Mouse (Mus musculus): Measurements from ENCODE around the gene Dnah7b.
"Not testable (repeated sequence)": the region's sequence is repeated elsewhere in the genome, so short reads cannot be mapped to it uniquely, and the experiment has no call there.

The Dnah7b gene

DNA sequence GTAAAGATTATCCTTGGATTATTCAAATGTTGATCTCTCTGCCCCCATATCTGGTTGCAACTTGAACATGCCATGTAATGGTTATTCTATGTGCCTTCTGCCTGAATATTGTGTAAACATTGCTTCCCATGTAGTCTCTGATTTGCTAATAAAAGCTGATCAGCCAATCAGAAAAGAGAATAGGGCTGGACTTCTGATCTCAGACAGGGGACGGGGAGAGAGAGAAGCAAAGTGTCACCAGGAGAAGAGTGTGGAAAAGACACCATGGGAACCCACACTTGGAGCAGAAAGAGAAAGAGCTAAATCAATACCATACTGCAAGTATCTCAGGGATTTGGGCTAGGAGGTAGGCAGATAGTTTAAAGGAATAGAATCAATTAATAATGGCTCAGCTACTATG lies at the start of gene Dnah7b:
TSS of gene Dnah7b (plus strand) at position 301 of the 400 bp plus-strand sequence.
- DNase-seq (ENCODE audit: low read depth), result no peak

DNA sequence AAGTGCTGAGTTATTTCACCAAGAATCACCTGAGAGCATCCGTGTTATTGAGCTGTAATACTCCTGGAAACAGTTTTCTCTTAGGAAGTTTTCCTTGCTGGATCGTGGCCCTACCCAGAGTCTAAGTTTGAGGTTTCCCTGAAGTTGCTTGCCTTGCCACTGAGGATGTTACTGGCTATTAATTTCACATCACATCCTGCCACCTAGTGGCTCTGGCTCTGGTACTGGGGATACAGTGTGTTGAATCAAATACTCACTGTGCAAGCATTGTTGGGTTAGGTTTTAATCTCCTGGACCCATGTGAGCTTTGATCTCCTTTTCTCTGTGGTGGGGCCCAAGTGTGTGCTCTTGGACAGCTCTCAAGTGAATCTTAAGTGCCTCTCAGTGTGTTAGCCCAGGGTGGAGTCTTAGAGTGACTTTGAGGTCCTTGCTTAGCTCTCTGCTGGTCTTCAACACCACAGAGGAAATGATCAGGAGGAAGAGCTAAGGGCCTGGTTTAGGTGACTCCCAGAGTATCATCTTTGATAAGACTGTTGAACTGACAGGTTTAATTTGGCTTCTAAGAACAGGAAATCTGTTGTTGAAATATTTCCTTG lies 47.6 kb upstream of the Dnah7b start:
- peak; percentile 36 for DNase-seq (ENCODE audit: low read depth)

DNA sequence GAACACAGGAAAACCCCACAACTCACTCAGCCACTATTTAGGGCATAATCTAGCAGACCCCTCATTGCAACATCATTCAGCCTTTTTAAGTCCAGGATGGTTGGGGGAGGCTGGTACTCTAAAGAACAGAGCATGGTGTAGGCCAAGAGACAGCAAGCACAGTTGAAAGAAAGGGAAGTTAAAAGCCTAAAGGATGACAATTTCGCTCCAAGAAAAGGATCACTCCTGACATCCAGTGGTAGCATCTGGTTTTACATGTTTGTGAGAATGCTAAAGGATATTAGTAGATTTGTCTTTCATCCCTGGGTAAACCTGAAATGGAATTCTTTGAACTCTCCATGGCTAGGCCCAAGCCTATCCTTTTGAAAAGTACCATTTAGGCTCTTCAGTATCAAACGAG lies 43.9 kb upstream of the Dnah7b start:
- peak; percentile 44 for DNase-seq (ENCODE audit: low read depth)

DNA sequence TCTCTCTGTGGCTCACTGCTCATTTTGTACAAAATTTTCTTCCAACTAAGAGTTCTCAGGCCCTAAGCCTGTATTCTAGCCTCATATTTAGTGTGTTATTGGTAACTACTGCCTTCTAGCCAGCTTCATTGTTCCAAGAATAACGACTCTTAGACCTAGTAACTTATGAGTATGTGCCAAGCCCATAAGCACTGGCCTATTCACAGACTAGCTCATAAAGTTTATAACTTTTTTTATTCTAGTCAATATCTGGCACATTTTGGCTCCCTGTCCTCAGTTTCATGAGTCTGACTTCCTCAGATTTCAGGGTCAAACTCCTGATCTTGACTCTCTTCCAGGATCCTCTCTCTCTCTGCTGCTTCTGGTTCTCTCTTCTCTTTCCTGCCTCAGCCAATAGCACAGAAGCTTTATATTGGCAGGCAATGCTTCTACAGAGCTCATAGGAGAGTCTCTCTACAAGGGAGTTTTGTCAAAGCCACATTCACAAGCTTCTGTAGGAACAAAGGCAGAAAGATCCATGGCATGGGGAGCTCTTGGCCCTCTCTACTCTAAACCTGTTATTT lies 34.0 kb upstream of the Dnah7b start:
- DNase-seq (ENCODE audit: low read depth), result no peak

DNA sequence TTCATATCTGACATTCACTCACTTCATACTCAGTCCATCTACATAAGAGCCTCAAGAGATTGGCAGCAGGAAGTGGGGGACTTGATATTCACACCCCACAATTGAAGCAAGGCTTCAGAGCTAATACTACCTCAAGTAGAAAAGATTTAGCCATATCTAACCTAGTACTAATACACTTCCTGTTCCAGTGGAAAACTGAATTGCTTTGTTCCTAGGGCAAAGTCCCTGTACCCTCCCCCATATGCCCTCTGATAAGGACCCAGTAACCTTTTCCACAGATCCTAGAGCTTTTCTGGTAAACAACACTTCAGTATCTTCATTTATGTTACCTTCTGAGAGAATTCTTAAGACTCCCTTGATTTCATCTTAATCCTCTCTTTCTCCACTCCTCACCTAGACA lies 17.9 kb upstream of the Dnah7b start:
- DNase-seq (ENCODE audit: low read depth), result no peak

DNA sequence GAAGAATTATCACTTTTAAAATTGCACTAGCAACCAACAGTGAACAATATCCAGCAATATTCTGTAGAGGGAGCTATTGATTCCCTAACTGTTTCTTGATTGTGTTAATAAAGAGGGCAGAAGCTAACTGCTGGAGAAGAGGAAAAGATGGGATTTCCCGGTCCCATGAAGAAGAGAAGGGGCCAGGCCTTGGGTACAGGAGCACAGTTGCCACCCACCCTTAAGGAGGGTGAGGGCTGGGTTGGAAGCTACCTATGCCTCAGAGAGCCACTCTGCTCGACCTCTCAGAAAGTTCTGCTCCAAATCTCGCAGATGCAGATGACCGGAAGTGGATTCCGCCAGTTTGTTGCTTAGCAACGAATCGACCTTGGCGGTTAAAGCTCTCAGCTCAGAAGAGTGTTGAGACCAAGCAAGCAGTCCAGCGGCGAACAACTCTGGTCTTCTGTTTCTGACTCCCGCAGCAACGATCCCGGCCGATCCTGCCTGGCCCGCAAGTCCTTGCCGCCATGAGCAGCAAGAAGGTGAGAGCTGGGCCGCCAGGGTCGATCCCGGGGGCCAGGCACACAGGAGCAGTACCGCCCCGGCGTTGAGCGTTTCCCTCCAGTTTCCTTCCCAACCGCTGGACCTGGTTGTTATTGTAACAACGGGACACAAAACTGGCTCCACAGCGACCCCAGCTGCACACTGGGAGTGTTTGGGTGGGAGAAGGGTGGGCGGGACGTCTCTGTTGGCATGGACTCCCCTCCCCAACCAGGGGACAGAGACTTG lies 553 bp downstream of the Dnah7b start:
- DNase-seq (ENCODE audit: low read depth), result peak; percentile 61

DNA sequence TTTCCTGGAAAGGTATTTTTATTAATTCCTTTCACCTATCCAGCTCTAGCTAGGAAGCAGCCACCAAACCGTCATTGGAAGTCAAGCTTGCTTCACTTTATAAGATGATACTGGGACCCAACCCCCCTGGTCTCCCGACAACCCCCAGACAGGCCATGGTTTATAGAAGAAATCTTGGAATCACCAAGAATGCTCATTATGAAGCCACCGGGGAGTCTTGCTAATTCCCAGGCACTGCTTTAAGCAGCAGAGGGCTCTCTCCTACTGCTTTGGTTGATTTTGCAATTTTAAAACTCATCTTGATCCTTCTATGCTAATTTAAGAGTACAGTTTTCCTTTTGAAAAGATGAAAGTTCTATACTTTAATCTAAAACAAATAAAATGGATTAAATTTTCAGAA lies 2.7 kb downstream of the Dnah7b start:
- not testable (repeated sequence) for DNase-seq (ENCODE audit: low read depth)

DNA sequence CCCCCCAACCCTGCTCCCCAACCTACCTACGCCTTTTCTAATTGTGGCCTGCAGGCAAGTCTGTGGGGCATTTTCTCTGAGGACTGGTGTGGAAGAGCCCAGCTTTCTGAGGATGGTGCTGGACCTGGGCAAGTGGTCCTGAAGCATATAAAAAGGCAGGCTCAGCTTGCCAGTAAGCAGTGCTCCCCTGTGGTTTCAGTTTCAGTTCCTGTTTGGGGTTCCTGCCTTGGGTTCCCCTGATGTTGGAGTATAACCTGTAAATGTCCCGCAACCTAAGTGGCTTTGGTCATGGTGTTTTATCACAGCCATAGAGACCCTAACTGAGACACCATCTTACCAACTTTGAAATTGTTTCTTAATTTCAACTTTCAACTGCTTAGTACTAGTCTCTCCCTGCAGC lies 11.8 kb downstream of the Dnah7b start:
- no peak for DNase-seq (ENCODE audit: low read depth)

DNA sequence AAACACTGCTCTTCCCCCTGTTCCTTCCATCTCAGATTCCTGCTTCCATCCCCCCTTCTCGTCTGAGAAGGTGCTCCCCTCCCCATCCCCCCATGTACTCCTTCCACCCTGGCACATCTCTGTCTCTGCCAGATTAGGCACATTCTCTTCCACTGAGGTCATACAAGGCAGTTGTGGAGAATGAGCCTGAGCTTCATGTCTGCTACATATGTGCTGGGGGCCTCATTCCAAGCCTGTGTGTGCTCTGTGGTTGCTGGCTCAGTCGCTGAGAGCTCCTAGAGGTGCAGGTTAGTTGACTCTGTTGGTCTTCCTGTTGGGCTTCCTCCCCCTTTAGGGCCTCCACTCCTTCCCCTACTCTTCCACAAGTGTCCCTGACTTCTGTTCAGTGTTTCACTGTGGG lies 34.4 kb downstream of the Dnah7b start:
- DNase-seq (ENCODE audit: low read depth), result no peak

DNA sequence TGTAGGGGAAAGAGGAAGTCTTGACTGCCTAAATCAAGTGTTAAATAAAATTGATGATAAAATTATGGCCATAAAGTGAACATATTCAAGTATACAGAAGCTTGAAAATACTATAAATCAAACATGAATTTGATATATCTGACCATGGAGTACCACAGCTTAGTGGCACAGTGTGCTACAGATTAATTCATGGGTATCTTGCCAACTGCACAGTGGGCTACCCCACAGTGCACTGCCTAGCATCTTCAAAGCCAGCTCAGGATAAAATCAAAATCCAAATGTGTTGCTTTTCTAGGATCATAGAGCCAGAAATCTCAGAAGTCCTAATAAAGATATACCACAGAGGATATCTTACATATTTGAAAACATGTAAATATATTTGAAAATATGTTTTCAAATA lies 46.5 kb downstream of the Dnah7b start:
- DNase-seq (ENCODE audit: low read depth), result not testable (repeated sequence)

DNA sequence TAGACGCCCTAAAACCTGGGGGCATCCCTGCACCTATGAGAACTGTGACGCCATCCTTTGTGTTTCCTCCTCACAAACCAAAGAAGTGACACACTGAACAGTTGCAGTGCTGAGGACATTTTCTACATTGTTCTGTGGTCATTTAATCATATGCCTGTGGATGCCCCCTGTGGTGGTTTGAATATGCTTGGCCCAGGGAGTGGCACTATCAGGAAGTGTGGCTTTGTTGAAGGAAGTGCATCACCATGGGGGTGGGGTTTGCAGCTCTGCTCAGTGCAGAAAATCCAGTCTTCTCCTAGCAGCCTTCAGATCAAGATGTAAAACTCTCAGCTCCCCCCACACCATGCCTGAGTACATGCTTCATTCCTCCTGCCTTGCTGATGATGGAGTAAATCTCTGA lies 51.1 kb downstream of the Dnah7b start:
- DNase-seq (ENCODE audit: low read depth), result not testable (repeated sequence)

DNA sequence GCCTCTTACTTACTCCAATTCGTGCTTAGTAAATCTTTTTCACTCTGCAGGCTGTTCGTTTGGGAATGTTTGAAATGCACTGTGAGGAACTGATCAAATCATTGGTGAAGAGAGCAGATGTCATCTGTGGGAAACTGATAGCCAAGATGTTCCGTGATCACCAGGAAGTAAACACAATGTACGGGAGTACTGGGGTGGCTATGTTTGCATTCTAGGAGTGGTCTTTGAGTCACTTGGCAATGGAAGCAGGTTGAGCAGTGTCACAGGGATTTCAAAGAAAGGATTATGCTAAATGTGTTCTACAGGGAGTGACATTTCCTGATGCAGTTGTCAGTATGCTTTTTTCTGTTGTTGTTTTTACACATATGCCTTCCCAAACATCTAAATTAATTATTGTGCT lies 61.9 kb downstream of the Dnah7b start:
- no peak for DNase-seq (ENCODE audit: low read depth)

DNA sequence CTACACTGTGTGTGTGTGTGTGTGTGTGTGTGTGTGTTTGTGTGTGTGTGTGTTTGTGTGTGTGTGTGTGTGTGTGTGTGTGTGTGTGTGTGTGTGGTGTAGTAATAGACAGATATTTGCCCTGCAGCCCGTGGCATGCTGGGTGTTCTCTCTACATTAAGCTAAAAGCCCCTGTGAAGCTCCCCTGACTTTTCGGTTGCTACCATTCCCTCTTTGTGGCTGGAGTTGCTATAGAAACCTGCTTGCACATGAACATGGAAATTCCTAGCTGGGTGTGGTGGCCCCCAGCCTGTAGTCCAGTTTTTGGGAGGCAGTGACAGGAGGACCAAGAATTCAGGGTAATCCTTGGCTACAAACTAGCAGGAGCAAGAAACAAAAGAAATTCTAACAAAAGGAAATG lies 130.7 kb downstream of the Dnah7b start:
- not testable (repeated sequence) for DNase-seq (ENCODE audit: low read depth)

DNA sequence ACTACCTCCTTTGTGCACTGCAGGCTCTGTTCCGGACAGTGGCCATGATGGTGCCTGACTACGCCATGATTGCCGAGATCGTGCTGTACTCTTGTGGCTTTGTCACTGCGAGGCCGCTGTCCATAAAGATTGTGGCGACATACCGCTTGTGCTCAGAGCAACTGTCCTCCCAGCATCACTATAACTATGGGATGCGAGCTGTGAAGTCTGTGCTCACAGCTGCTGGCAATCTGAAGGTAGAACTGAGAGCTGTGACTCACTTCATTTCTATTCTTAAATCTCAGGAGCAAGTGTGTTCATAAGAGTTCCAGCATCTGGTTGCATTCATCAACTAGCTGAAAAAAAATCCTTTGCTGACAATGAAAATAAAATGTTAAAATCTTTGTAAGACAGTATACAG lies 135.1 kb downstream of the Dnah7b start:
- not testable (repeated sequence) for DNase-seq (ENCODE audit: low read depth)

DNA sequence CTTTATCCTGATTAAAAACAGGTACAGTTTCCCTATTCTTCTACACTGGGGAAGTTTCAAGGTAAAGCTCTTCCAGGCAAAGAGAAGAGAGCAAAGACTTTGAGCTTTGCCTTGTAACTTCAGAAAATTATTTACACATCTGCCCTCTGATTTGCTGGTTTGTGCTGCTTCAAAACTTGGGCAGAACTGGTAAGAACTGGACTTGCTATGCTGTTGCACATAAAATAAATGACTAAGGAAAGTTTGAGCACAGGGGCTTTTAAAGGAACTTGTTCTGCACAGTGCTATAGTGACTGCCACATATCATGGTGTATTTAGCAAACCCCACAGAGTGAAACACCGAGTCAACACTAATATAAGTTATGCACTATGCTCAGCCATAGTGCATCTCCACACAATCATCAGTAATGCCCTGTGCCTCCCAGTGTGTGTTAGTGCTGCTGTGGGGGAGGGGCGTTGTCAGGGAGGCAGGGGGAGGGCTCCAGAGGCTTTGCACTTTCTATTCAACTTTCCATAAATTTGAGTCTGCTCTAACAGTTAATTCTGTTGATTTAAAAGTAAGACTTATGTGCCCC lies 144.0 kb downstream of the Dnah7b start:
- DNase-seq (ENCODE audit: low read depth), result not testable (repeated sequence)

DNA sequence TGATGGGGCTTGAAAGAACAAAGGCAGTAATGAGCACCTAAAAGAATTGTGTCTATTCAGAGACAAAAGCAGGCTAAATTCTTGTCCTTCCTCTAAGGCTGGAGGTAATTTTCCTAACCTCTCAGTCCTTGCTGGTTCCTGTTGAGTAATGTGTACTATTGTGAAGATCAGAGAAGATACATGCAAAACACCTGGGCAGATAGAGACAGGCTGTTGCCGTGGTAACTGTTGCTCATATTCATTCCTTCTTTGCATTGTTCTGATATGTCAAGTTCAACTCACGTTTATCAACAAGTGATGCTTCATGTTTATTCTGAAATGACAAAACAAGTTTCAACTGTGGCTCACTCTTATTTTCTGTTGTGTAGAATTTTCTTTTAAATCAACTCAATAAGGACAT lies 156.6 kb downstream of the Dnah7b start:
- not testable (repeated sequence) for DNase-seq (ENCODE audit: low read depth)

DNA sequence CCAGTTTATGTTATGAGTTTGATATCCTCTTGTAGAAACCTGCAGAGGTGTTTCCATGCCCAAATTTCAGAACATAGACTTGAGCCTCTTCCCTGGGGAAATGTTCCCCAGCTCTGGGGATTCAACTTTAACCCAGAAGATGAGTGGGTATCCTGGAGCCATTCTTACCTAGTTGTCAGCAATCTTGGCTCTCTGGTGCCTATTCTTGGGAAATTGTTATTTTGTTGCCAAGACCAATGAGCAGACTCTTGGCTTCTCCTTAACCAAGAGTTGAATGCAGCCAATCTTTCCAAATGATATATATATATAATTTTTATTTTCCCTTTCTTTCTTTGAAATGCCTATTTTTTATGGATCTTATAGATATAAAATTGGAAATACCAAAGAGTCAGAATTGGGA lies 160.0 kb downstream of the Dnah7b start:
- DNase-seq (ENCODE audit: low read depth), result not testable (repeated sequence)

DNA sequence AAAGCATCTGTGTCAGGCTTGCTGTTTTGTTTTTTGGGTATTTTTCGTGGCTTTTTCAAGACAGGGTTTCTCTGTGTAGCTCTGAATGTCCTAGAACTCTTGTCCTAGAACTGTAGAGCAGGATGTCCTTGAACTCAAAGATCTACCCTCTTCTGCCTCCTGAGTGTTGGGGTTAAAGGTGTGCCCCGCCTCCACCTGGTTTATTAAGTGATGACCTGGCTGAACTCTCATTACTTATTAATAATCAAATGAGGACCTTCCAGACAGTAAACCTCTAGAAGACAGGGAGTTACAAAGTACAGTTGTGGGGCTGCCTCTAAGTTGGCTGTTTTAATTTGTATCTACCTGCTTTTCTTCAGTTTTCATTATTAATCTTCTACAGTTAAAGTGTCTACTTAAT lies 202.7 kb downstream of the Dnah7b start:
- DNase-seq (ENCODE audit: low read depth), result not testable (repeated sequence)

DNA sequence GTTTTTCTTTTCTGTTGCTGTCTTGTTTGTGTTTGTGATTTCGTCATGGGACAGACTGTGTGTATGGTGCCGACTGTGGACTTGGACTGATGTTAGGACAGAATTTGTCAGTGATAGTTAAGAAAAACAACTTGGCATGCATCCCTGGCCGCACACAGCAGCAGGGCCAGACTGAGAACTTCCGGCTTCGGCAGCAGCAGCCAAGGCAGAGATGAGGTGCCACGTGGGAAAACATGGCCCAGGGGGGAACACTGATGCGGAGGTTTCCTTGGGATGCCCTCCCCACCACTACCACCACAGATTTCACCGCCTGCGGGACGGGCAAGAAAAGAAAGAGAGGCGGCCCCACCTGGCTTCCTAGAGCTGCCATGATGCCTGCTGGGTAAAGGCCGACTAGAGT lies 205.8 kb downstream of the Dnah7b start:
- DNase-seq (ENCODE audit: low read depth), result no peak

DNA sequence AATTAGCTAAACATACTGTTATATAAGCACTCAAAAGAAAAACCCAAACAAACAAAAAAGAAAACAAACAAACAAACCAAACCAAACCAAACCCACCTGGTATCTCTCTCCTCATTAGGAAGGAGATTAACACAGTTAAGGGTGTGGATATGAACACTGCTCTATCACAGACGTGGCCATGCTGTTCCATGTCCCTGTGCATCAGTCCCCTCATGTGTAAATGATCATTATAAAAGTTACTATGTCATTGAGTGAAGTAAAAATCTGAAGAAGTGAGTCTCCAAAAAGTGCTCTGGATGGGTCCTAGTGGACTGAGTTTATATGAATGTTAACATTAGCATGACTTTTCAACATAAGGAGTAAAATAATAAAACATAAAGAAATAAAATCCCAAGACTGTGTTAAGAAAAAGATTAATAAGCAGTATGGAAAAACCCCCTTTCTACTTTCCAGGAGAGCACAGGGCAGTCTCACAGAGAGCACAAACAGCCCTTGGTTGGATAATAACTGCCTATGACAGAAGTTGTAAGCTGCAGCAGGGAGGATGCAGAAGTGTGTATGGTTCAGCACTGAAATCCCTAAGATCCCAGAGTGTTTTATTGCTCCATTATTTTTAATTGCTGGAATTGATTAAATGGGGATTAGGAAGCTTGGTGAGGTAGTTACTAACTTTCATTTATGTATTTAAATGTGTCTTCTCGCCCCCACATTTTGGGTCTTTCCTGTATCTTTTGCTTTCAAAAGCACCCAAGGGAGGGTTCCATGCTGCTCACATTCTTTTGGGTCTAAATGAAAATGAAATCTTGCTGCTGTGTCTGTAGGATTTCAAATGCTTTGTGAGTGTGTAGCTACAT lies 212.2 kb downstream of the Dnah7b start:
- not testable (repeated sequence) for DNase-seq (ENCODE audit: low read depth)

DNA sequence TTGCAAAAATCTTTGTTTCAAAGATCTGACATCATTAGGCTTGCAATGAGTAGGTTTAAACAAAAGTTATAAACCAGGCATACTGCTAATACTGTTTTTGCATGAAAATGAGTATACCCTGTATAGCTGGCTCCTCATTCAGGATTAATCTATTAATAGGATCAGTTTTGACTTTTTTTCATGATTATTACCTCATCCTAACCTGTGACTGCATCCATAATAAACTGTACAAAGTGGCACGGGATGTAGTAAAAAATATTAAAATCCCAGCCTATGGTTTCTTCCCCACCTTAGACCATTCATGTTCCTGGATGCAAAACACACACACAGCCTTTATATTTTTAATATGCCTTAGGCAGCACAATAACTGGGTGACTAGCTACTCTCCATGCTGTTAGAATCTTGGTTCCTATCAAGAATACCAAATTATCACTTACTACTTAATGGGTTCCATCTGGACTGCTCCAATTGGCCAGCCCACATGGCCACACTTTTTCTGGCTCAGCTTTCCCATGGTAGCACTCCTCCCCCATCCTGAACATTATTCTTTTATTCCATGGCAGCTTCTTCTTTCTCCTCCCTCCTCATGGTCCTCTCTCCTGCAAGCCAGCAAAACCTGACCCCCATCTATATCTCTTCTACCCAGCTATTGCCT lies 212.9 kb downstream of the Dnah7b start:
- not testable (repeated sequence) for DNase-seq (ENCODE audit: low read depth)

DNA sequence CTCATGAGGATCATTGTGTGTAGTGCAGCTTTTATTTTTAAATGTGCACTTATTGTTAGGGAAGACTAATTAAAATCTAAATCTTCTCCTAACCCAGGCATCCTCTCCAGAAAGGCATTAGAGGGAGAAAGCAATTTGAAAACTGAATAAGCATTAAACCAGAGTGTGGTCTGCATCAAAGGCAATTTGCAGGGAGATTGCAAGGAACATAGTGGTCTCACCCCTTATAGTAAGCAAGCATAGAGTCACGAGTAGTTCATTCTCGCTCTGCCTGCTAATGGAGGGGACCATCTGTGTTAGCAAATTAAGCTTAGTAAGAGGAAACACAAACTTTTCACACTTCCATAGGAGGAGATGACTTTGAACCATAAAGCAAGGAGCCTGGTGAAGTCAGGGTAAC lies 228.3 kb downstream of the Dnah7b start:
- not testable (repeated sequence) for DNase-seq (ENCODE audit: low read depth)

Data from 416B (cell line).